Comparison of ENCODE assay signal across 10 mouse cellular contexts in the genomic region with DNA sequence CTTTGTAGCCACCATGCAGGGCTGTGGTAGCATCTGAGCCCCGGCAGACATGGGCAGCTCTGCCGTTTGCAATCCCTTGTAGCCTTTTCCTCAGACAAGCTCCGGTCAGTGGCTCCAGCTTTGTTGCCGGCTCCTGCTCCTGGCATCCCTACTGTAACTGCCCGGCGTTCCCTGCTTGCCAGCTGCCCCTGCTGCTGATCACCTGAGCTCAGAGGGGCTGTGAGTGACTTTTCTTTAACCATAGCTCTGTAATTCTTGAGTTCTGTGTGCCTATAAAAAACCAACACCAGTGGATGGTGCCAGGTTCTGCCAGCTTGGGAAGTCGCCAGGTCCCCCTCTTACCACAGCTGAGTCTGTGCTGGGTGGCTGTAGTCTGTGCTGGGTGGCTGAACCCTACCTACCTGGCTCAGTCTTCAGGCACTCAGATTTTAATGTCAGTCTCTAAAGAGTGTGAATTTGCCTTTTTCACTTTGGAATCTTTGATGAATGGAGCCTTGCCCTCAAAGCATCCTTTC.
A peak's percentile ranks its signal among the peaks of the same experiment; 100 is the strongest.
DNase-seq lines count a peak whose midpoint lies in the region; ATAC-seq lines count a peak whose summit lies in the region.
"Had no signal": no experiment of that assay in that cellular context is flagged by ENCODE, and none has a peak within 500 bp of the region (broad histone marks: within the 10 kb centered on the region; RNA-seq: fewer than 3 reads in every experiment).

No protein-coding gene starts in this region.

- no peak for DNase-seq in forebrain, embryonic 10.5 days (ENCODE audit: extremely low spot score, low spot score)
- no peak for DNase-seq in hindbrain, embryonic 10.5 days (ENCODE audit: low spot score)
- no peak for DNase-seq in hindbrain, embryonic 11.5 days (ENCODE audit: low spot score)
- peak; percentile 43 to 46 for DNase-seq in cerebellum, adult 18-20 months
- no peak for DNase-seq in thymus, postnatal 4 days

- H3K4me3 ChIP-seq in forebrain, embryonic 13.5 days = no peak overlapping the region
- no peak overlapping the region for H3K4me3 ChIP-seq in forebrain, embryonic 10.5 days
- no peak overlapping the region for H3K4me3 ChIP-seq in hindbrain, embryonic 10.5 days
- H3K4me3 ChIP-seq in hindbrain, embryonic 11.5 days (ENCODE audit: low read depth, low read length) = no peak overlapping the region
- H3K4me3 ChIP-seq in hindbrain, embryonic 13.5 days = no peak overlapping the region

- H3K9ac ChIP-seq in forebrain, embryonic 13.5 days = 0 out of 2 replicates have a peak overlapping the region, but pooled peaks have one; percentile 34
- H3K9ac ChIP-seq in hindbrain, embryonic 11.5 days (ENCODE audit: low read depth, low read length) = no peak overlapping the region
- H3K9ac ChIP-seq in hindbrain, embryonic 13.5 days = no peak overlapping the region
- H3K9ac ChIP-seq: lung, embryonic 14.5 days had no signal

- peaks cover 48% of the 10 kb centered on the region for H3K4me1 ChIP-seq in forebrain, embryonic 13.5 days
- H3K4me1 ChIP-seq in forebrain, embryonic 10.5 days = peaks cover 19% of the 10 kb centered on the region
- peaks cover 52% of the 10 kb centered on the region for H3K4me1 ChIP-seq in hindbrain, embryonic 10.5 days (replicated peaks)
- H3K4me1 ChIP-seq in hindbrain, embryonic 11.5 days (replicated peaks; ENCODE audit: control insufficient read depth, insufficient read depth, low read length) = peaks cover 5% of the 10 kb centered on the region; the same call in 1 of the 2 replicates
- peaks cover 74% of the 10 kb centered on the region for H3K4me1 ChIP-seq in hindbrain, embryonic 13.5 days (replicated peaks)

- H3K9me3 ChIP-seq in forebrain, embryonic 13.5 days (replicated peaks) = no peaks in the 10 kb centered on the region
- no peaks in the 10 kb centered on the region for H3K9me3 ChIP-seq in forebrain, embryonic 10.5 days
- H3K9me3 ChIP-seq in hindbrain, embryonic 10.5 days = no peaks in the 10 kb centered on the region
- no peaks in the 10 kb centered on the region for H3K9me3 ChIP-seq in hindbrain, embryonic 11.5 days (ENCODE audit: control insufficient read depth, low read length)
- no peaks in the 10 kb centered on the region for H3K9me3 ChIP-seq in hindbrain, embryonic 13.5 days

- H3K36me3 ChIP-seq in forebrain, embryonic 13.5 days (ENCODE audit: poor library complexity, severe bottlenecking) = no peaks in the 10 kb centered on the region
- no peaks in the 10 kb centered on the region; the same call in 1 of the 2 replicates for H3K36me3 ChIP-seq in forebrain, embryonic 10.5 days (replicated peaks)
- H3K36me3 ChIP-seq in hindbrain, embryonic 10.5 days = peaks cover 3% of the 10 kb centered on the region; the same call in 1 of the 2 replicates
- no peaks in the 10 kb centered on the region for H3K36me3 ChIP-seq in hindbrain, embryonic 11.5 days (ENCODE audit: control insufficient read depth, insufficient read depth, low read length)
- H3K36me3 ChIP-seq in hindbrain, embryonic 13.5 days = no peaks in the 10 kb centered on the region

- 72% methylated on average over 7 of the region's 7 CpGs for WGBS in forebrain, embryonic 13.5 days
- 79% methylated on average over 7 of the region's 7 CpGs for WGBS in forebrain, embryonic 10.5 days
- WGBS in hindbrain, embryonic 10.5 days = 71% methylated on average over 7 of the region's 7 CpGs
- WGBS in hindbrain, embryonic 11.5 days = 79% methylated on average over 7 of the region's 7 CpGs
- 61% methylated on average over 7 of the region's 7 CpGs for WGBS in hindbrain, embryonic 13.5 days

- H3K4me2 ChIP-seq in forebrain, embryonic 13.5 days = no peak overlapping the region
- H3K4me2 ChIP-seq in hindbrain, embryonic 11.5 days (replicated peaks; ENCODE audit: low read depth, low read length) = no peak overlapping the region
- no peak overlapping the region for H3K4me2 ChIP-seq in hindbrain, embryonic 13.5 days
- H3K4me2 ChIP-seq: lung, embryonic 14.5 days had no signal

- ATAC-seq in forebrain, embryonic 13.5 days = no peak
- no peak for ATAC-seq in hindbrain, embryonic 11.5 days (ENCODE audit: low FRiP score)
- no peak for ATAC-seq in hindbrain, embryonic 13.5 days (ENCODE audit: low FRiP score)
- no peak for ATAC-seq in frontal cortex, adult (ENCODE audit: low TSS enrichment)
- ATAC-seq: activated CD4-positive, CD25-positive, alpha-beta regulatory T cell, adult 4 months had no signal

- no peaks in the 10 kb centered on the region for H3K27me3 ChIP-seq in forebrain, embryonic 13.5 days
- no peaks in the 10 kb centered on the region for H3K27me3 ChIP-seq in forebrain, embryonic 10.5 days (ENCODE audit: poor library complexity, severe bottlenecking)
- H3K27me3 ChIP-seq in hindbrain, embryonic 10.5 days (ENCODE audit: insufficient read depth, poor library complexity, severe bottlenecking) = no peaks in the 10 kb centered on the region
- no peaks in the 10 kb centered on the region for H3K27me3 ChIP-seq in hindbrain, embryonic 11.5 days (ENCODE audit: control insufficient read depth, insufficient read depth, low read length)
- no peaks in the 10 kb centered on the region for H3K27me3 ChIP-seq in hindbrain, embryonic 13.5 days

- H3K27ac ChIP-seq in forebrain, embryonic 13.5 days = no peak overlapping the region
- H3K27ac ChIP-seq in forebrain, embryonic 10.5 days = no peak overlapping the region
- peak overlapping the region; percentile 41; the same call in 1 of the 2 replicates for H3K27ac ChIP-seq in hindbrain, embryonic 10.5 days
- H3K27ac ChIP-seq in hindbrain, embryonic 11.5 days (ENCODE audit: low read depth, low read length) = no peak overlapping the region
- peak overlapping the region; percentile 59 for H3K27ac ChIP-seq in hindbrain, embryonic 13.5 days

Comparison
In these comparisons a context has a peak if more than half of its experiments do, and no peak if none do; other contexts are left out.
1. H3K27ac ChIP-seq: peak in hindbrain, embryonic 10.5 days (single experiment) and hindbrain, embryonic 13.5 days (single experiment); none in forebrain, embryonic 13.5 days (single experiment), forebrain, embryonic 10.5 days (single experiment) and hindbrain, embryonic 11.5 days (single experiment).
2. DNase-seq: peak in cerebellum, adult 18-20 months (2 of 2); none in forebrain, embryonic 10.5 days (single experiment), hindbrain, embryonic 10.5 days (single experiment), hindbrain, embryonic 11.5 days (single experiment) and thymus, postnatal 4 days (single experiment).